In genomic region chr2:62557417-62557816, GRCm38 (mm10) we compare ENCODE assay signal across 16 mouse cellular contexts. TPM values are rescaled to one million over a fixed set of nuclear protein-coding genes. Genes with fewer than 3 reads are reported as not detected.
DNase-seq lines count a peak whose midpoint lies in the region; TF ChIP-seq lines count a peak whose summit lies in the region.
"Had no signal": no experiment of that assay in that cellular context is flagged by ENCODE, and none has a peak within 500 bp of the region (broad histone marks: within the 10 kb centered on the region; RNA-seq: fewer than 3 reads in every experiment).

No protein-coding gene starts in this region.

- TF ChIP-seq CTCF in layer of hippocampus, adult 2 months (conservative IDR thresholded peaks at IDR 0.05) = peak; percentile 49
- TF ChIP-seq CTCF in CH12.LX (conservative IDR thresholded peaks at IDR 0.05 in 1 of 2, IDR thresholded peaks at IDR 0.05 in 1 of 2; ENCODE audit: low read depth in 2 of 2, low read length in 2 of 2) = peak; percentile 30 to 49; a peak in 3 of 4 replicates

- H3K4me1 ChIP-seq in CH12.LX (ENCODE audit: control insufficient read depth in 1 of 2, insufficient read depth in 2 of 2) (no peaks in the 10 kb centered on the region), ES-E14 (ENCODE audit: control insufficient read depth in 2 of 2, insufficient read depth in 2 of 2, low read length in 2 of 2, poor library complexity in 1 of 2) (no peaks in the 10 kb centered on the region)
- H3K4me1 ChIP-seq: heart, embryonic 13.5 days; intestine, embryonic 15.5 days; limb, embryonic 13.5 days; megakaryocyte, embryonic 14.5 days had no signal

- no peak for TF ChIP-seq EP300 in CH12.LX (IDR thresholded peaks at IDR 0.05; ENCODE audit: low read length)

- no peaks in the 10 kb centered on the region for H3K79me2 ChIP-seq in CH12.LX (replicated peaks; ENCODE audit: control insufficient read depth, extremely low read depth, insufficient read depth, poor library complexity, severe bottlenecking)

- H3K9ac ChIP-seq in CH12.LX (ENCODE audit: insufficient read depth, low read depth) (no peak overlapping the region), ES-E14 (ENCODE audit: insufficient read depth, low read depth, low read length, poor library complexity, severe bottlenecking) (no peak overlapping the region)
- H3K9ac ChIP-seq: embryonic facial prominence, embryonic 13.5 days; heart, embryonic 13.5 days; intestine, embryonic 15.5 days; limb, embryonic 13.5 days had no signal

- H3K9me3 ChIP-seq in CH12.LX (replicated peaks; ENCODE audit: low read length) (no peaks in the 10 kb centered on the region), ES-E14 (ENCODE audit: control insufficient read depth, insufficient read depth, low read depth, low read length) (no peaks in the 10 kb centered on the region)
- H3K9me3 ChIP-seq: embryonic facial prominence, embryonic 13.5 days; heart, embryonic 13.5 days; intestine, embryonic 15.5 days; limb, embryonic 13.5 days had no signal

- H3K36me3 ChIP-seq in CH12.LX (replicated peaks in 1 of 2; ENCODE audit: control insufficient read depth in 1 of 2, insufficient read depth in 1 of 2, low read length in 1 of 2) = no peaks in the 10 kb centered on the region
- no peaks in the 10 kb centered on the region for H3K36me3 ChIP-seq in ES-E14 (ENCODE audit: control insufficient read depth, insufficient read depth, low read length, poor library complexity, severe bottlenecking)
- H3K36me3 ChIP-seq: embryonic facial prominence, embryonic 13.5 days; heart, embryonic 13.5 days; intestine, embryonic 15.5 days; limb, embryonic 13.5 days had no signal

- no peak; the same call in none of the 2 replicates for TF ChIP-seq RAD21 in CH12.LX (IDR thresholded peaks at IDR 0.05; ENCODE audit: low read depth, low read length)

- no peak for DNase-seq in layer of hippocampus, adult 2 months (ENCODE audit: low spot score in 2 of 2)
- DNase-seq in layer of hippocampus, postnatal 25 days (ENCODE audit: extremely low spot score in 1 of 2, low spot score in 1 of 2) = no peak
- DNase-seq in CH12.LX (ENCODE audit: extremely low read depth) (peak; percentile 19), ES-E14 (ENCODE audit: low read depth, low spot score) (peak; percentile 15)
- DNase-seq in induced T-regulatory cell, adult 2 months (ENCODE audit: low read depth) = peak; percentile 31
- no peak for DNase-seq in layer of hippocampus, postnatal 14 days (ENCODE audit: low spot score in 2 of 2)
- DNase-seq in layer of hippocampus, postnatal 36 days = no peak
- DNase-seq: adrenal gland, postnatal 25 days; kidney, postnatal 36 days; lung, adult 2 months; right cerebral cortex, postnatal 4 days had no signal

- dilution Hi-C loops in CH12.LX (cut with MboI; ENCODE audit: extremely low pct_ligation_motif_present, extremely low pct_unique_long_range_greater_than_20kb, low sequenced_read_pairs) = no loop called here

- no peak overlapping the region for H3K4me2 ChIP-seq in CH12.LX (ENCODE audit: insufficient read depth, low read depth, poor library complexity, severe bottlenecking)
- H3K4me2 ChIP-seq: embryonic facial prominence, embryonic 13.5 days; heart, embryonic 13.5 days; intestine, embryonic 15.5 days; limb, embryonic 13.5 days had no signal

- in situ Hi-C loops in CH12.LX (cut with MboI; ENCODE audit: low pct_ligation_motif_present, low pct_unique_long_range_greater_than_20kb, low sequenced_read_pairs) = no loop called here
- in situ Hi-C loops in ES-E14 (cut with MboI; ENCODE audit: low sequenced_read_pairs in 2 of 2, unreplicated experiment in 2 of 2) = no loop called here

- H3K27me3 ChIP-seq in CH12.LX (replicated peaks) = no peaks in the 10 kb centered on the region
- H3K27me3 ChIP-seq: embryonic facial prominence, embryonic 13.5 days; heart, embryonic 13.5 days; intestine, embryonic 15.5 days; limb, embryonic 13.5 days; megakaryocyte, embryonic 14.5 days had no signal

- TF ChIP-seq POLR2A in CH12.LX (IDR thresholded peaks at IDR 0.05; ENCODE audit: low read depth, low read length) = no peak

- no peak overlapping the region for H3K4me3 ChIP-seq in layer of hippocampus, adult 2 months
- H3K4me3 ChIP-seq in CH12.LX (replicated peaks in 1 of 3; ENCODE audit: low read depth in 2 of 3, low read length in 2 of 3, poor library complexity in 1 of 3) = no peak overlapping the region
- no peak overlapping the region for H3K4me3 ChIP-seq in ES-E14 (ENCODE audit: insufficient read depth in 1 of 2, low read depth in 1 of 2, low read length in 2 of 2, poor library complexity in 1 of 2, severe bottlenecking in 1 of 2)
- H3K4me3 ChIP-seq: embryonic facial prominence, embryonic 13.5 days; heart, embryonic 13.5 days; intestine, embryonic 15.5 days; limb, embryonic 13.5 days; megakaryocyte, embryonic 14.5 days had no signal

- no peak overlapping the region for H3K27ac ChIP-seq in layer of hippocampus, adult 2 months
- H3K27ac ChIP-seq in CH12.LX (ENCODE audit: insufficient read depth, low read depth) (no peak overlapping the region), ES-E14 (ENCODE audit: insufficient read depth, low read depth, low read length, poor library complexity, severe bottlenecking) (no peak overlapping the region)
- H3K27ac ChIP-seq: embryonic facial prominence, embryonic 13.5 days; heart, embryonic 13.5 days; intestine, embryonic 15.5 days; limb, embryonic 13.5 days had no signal

TF ChIP-seq in CH12.LX, 34 proteins besides CTCF, POLR2A, EP300 and RAD21:
- TF ChIP-seq ZC3H11A (IDR thresholded peaks at IDR 0.05; ENCODE audit: low read depth, low read length) (no peak), SMC3 (IDR thresholded peaks at IDR 0.05; ENCODE audit: low read depth, low read length) (peak; percentile 31; the same call in 1 of the 2 replicates), UBTF (IDR thresholded peaks at IDR 0.05; ENCODE audit: low read depth, low read length) (no peak)

TF ChIP-seq in ES-E14, 5 proteins besides CTCF, POLR2A, EP300 and RAD21:
- TF ChIP-seq HCFC1 (IDR thresholded peaks at IDR 0.05; ENCODE audit: borderline replicate concordance, insufficient read depth, low read length) = no peak
- no peak for TF ChIP-seq ZNF384 (IDR thresholded peaks at IDR 0.05; ENCODE audit: low read depth, low read length)
- TF ChIP-seq MAFK (IDR thresholded peaks at IDR 0.05; ENCODE audit: insufficient read depth, low read depth, low read length) = no peak
- no peak for TF ChIP-seq ZC3H11A (IDR thresholded peaks at IDR 0.05; ENCODE audit: borderline replicate concordance, low read depth, low read length)
- no peak for TF ChIP-seq CHD2 (IDR thresholded peaks at IDR 0.05; ENCODE audit: low read depth, low read length)
TF ChIP-seq in ES-E14: peak in this region for 0.

RNA-seq across cellular contexts. Expression of gene Fap, which starts 16.5 kb away (rescaled TPM):
- total RNA-seq in layer of hippocampus, adult 2 months (2021) = under 1 TPM; 0.74 to 0.88 TPM
- under 1 TPM; 0.70 to 0.96 TPM for total RNA-seq in layer of hippocampus, postnatal 25 days (2021)
- total RNA-seq in CH12.LX (2012; rRNA removed) = not detected in 2 replicates
- 0.15 and 0.19 TPM in 2 replicates for total RNA-seq in CH12.LX (2014; rRNA removed)
- polyA plus RNA-seq in CH12.LX (2012; ENCODE audit: insufficient read length, low read depth) = not detected in 2 replicates
- total RNA-seq in ES-E14 (2012; rRNA removed) = not detected in 2 replicates
- total RNA-seq in layer of hippocampus, postnatal 14 days (2021) = 1 to 10 TPM in 1 of 2 experiments, under 1 TPM in 1; 0.62 to 1.8 TPM
- total RNA-seq in layer of hippocampus, postnatal 36 days (2021) = 1 to 10 TPM in 1 of 2 experiments, under 1 TPM in 1; 0.35 to 1.6 TPM

Comparison
In these comparisons a context has a peak if more than half of its experiments do, and no peak if none do; other contexts are left out.
1. DNase-seq: peak in CH12.LX (single experiment), ES-E14 (single experiment) and induced T-regulatory cell, adult 2 months (single experiment); none in layer of hippocampus, adult 2 months (0 of 2), layer of hippocampus, postnatal 25 days (0 of 2), layer of hippocampus, postnatal 14 days (0 of 2) and layer of hippocampus, postnatal 36 days (0 of 2).